Mouse (Mus musculus) adrenal gland, adult 8-10 months (tissue): ENCODE data around the gene Il1r2. TPM values are rescaled to one million over a fixed set of nuclear protein-coding genes. Genes with fewer than 3 reads are reported as not detected.

Experiments used
- DNase-seq: peaks from one replicate; pipeline ENCODE4 v3.0.0; 2022
- total RNA-seq, 4 experiments: library from RNA; stranded (reverse); gene quantifications; 2 replicates each; pipeline ENCODE4 v1.2.4; 2022

The Il1r2 gene
- total RNA-seq, result under 1 TPM in 1 of 4 experiments, not detected in 3; 0.49 TPM

DNA sequence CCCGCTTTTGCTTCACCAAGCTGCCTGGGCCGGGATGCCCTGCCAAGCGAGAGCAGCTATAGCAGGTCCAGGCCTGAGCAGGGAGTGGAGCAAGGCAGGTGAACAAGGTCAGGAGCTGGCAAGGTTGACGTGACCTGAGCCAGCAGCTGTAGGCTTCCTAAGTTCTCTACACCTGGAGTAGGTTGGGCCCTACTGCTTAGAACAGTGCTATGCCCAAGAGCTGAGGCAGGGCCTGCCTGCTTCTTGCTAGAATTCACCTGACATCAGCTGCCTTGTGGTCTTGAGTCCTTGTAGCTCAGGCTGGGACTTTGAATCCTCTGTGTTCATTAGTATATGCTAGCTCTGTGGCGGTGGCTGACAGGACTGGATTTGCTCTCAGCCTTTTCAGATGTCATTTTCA is at the start of gene Il1r2:
TSS of gene Il1r2 (plus strand) at position 301 of the 400 bp plus-strand sequence.
- DNase-seq, result no peak

DNA sequence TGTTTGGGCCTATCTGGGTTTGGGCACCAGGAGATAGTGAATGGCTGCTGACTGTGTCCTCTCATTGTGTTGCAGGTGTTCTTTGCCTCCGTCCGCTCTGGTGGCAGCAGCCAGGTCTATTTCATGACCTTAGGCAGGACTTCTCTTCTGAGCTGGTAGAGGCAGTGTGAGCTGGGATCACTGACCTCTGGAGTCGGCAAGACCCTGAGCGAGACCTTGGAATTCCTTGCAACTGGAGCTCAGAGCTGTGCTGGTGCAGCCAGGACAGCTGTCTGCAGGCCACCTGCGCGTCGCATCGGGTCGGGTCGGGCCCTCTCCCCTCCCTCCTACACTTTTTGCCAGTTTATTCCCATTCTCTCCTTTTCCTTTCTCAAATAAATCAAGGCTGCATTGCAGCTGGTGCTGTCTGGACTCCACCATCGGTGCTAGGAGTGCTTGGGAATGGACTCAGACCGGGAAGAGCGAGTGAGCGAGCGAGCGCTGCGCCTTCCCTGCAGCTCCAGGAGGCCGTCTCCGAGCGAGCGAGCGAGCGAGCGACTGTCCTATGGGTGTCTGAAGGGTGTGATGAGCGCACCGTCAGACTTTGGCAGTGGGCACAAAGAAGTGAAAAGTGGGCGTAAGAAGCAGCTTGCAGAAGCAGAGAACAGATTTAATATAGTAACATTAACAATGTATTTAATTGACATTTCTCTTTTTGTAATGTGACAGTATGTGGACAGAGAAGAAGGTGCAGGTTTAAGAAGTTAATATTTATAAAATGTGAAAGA is 49.1 kb upstream of the Il1r2 start:
- peak; percentile 40 for DNase-seq

DNA sequence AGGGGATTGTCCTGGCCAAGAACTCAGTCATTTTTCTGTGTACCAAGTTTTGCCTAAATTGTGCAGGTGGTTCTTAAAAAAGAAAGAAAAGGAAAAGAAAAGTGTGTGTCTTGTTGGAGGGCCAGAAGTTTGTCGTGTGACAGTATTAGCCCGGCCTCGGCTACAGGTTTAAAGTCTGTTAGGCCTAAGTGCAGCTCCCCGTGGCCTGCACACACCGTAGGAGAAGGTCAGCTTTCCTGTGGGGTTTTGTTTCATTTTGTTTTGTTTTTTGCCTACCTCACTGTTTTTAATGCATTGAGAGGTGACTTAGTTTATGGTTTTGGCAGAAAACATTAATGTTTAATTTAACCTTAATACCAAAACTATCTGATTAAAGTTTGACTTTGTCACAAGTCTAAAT is 48.5 kb upstream of the Il1r2 start:
- no peak for DNase-seq

DNA sequence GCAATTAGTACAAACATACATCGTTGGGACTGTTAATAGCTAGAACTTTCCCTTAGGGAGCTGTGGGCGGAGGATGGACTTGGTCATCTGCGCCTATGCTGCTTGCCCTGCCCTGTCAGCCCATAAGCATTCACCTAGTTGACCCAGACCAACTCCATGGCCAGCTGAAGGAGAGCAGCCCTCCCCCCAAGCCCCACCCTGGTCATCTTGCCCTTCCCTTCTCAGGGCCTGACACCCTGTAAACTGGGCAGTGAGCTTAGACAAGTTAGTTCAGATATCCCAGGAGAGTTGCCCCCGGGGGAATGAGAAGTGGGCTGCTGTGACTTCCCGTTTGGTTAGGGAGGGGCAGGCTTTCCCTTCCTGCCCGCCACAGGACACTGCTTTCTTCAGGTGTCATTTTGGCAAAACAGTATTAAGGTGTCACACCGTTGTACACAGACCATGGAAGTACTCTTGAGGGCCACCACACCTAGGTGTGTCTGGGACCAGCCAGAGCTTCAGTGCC is 46.7 kb upstream of the Il1r2 start:
- DNase-seq, result no peak

DNA sequence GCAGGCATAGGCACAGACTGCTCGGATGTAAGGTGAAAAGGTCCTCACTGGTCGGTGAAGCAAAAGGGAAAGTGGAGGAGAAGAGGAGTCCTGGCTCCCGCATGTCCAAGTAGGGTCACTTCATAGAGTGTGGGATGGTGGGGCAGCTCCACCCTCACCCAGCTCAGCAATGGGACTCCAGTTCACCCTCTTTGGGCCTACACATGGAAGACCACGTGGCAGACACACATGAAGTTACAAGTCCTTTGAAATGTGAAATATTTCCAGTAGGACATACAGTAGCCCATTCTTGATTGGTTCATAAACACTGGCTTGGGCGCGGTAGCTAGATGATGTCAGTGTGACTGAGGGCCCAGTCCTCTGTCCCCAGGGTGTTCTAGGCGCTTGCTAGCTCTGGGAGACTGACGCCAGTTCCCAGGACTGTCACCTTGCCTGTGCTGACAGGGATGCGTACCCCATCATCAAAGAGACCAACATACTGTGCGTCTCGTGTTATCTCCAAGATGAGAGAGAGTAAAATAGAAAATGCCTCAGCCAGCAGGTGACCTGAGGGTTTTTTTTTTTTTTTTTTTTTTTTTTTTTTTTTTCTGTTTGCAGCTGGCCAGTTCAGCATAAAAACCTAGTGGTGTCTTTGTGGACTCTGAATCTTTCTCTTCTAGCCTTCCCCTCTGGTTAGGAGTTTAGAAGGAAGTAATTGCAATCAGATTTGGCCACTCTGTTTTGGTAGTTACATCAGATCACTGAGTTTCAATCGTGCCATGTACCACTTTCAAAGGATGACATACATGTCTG is 45.5 kb upstream of the Il1r2 start:
- DNase-seq, result no peak

DNA sequence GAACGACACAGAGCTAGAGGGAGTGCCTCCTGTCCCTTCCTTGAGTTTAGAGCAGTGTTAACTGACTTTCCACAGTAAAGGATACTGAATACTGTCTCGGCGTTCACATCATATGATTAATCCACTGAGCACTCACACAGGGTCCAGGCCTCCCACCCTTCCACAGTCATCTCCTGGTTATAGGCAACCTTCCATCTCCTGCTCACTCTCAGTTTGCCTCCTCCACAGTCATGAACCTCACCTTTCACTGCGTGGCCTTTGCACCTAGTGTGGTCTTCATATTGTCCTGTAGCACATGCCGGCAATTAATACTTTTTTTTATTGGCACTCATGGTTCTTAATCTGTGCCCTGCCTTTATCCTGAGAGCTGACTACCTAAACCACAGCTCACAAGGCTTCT is 44.3 kb upstream of the Il1r2 start:
- DNase-seq, result no peak

DNA sequence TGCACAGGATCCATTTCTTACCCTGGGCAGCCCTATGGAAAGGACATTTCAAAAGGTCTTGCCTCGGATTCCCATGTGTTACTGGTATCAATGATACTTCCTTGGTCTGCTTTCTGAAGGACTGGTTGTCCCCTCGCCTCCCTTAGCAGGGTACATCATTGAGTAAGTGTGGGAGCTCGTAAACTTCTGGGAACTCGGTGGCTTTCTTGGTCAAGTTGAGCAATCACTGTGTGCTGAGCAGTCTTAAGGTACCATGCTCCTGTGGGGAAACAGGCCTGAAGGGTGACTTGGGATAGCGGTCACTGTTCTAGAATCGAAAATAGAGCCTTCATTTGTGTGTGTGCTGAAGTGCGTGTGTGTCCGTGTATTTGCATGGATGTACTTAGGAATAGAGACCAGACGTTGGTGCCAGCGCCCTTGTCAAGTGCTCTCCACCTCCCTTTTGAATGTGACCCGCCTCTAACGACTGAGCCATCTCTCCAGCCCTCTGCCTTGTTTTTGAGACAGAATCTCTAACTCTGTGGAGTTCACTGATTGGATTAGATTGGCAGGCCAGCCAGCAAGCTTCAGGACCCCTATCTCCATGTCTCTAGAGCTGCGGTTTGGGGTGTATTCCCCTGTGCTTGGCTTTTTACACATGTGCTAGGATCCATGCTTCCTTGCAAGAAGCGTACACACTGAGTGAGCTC is 43.4 kb upstream of the Il1r2 start:
- no peak for DNase-seq

DNA sequence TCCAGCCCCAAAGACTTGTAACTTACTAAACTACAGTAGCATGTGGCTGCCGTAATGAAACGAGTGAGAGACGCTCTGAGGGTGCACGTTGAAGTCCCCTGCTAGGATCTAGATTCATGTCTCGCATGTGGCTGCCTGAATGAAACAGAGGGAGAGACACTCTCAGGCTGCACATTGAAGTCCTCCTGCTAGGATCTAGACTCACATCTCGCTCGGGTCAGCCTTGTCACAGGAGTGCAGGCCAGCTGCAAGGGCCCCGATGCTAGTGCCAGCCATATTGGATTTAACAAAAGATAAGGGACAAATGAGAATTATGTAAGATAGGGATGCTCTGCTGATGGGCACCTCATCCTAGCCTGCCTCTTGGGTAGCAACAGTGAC is 42.9 kb upstream of the Il1r2 start:
- DNase-seq, result no peak

DNA sequence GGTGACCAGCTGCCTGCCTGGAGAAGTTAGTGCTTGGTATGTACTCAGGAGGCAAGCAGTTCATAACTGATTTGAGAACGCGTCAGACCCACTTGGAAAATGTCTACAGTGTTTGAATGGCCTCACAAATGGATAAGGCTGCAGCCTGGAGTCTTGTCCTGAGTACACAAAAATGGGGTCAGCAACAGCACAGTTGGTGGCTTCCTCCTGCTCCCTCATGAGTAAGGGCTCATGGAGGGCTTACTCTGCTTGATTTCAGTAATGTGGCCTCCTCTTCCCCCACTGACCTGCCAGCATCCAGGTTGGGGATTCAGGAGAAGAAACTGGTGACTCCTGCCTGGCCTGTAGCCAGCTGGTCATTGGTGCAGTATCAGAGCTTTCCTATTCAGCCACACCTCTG is 42.3 kb upstream of the Il1r2 start:
- DNase-seq, result no peak

DNA sequence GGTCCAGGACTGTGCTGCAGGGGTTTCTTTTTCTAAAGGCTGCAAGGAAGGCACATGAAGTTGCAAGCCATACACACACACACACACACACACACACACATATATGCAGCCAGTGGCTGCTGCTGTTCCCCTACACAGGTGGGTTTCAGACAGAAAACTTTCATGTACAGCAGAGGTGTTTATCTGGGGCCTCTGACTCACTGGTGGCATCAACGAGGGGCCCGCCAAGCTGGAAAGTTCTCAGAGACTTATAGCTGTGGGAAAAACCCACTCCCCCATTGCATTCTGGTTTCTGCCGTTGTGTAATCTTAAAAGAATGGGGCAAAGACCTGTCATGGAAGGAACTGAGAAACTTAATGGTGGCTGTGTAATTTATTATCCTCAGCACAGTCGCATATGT is 40.6 kb upstream of the Il1r2 start:
- no peak for DNase-seq

DNA sequence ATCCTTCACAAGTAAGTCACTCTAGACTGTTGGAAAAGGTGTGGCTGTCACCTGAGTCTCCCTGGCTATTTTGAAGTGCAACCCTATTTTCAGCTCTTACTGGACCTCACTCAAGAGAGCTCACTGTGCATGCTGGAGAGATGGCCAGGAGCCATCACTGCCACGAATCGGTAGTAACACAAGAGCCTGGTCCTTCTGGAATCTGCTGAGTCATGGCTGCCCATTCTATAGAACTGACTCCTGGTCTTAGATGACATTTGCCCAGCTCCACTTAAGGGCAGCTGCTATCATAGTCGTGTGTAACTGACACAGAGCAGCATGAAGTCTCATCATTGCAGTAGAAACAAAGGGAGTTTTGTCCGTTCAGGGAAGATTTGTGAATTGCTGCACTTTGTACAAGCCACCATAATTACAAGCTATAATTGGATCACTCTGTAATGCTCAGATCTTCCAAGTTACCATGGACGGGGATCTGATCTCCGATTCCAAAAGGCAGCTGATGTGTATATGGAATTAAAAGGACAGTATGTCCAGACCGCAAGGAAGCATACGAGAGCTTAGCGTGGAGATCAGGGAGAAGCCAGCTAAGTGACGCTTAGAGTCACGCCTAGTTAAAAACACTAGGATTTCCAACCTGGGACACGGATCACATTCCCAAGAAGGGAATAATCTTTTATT is 40.0 kb upstream of the Il1r2 start:
- no peak for DNase-seq

DNA sequence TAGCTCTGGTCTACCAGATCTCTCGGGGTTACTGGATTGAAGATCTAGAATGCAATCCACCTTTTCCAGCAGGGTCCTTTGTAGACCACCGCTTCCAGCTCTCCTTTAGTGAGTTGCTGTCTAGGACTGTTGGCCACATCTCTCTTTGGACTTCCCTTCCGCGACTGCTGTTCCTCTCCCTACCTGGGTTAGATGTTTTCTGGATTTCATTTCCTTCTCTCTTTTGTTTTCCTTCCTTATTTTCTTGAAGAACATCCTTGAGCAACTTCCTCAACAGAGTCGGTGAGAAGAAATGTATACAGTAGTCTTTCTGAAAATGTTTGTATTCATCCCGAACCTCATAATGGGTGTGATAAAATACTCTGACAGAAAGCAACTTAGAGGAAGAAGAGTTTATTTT is 36.0 kb upstream of the Il1r2 start:
- DNase-seq, result no peak

DNA sequence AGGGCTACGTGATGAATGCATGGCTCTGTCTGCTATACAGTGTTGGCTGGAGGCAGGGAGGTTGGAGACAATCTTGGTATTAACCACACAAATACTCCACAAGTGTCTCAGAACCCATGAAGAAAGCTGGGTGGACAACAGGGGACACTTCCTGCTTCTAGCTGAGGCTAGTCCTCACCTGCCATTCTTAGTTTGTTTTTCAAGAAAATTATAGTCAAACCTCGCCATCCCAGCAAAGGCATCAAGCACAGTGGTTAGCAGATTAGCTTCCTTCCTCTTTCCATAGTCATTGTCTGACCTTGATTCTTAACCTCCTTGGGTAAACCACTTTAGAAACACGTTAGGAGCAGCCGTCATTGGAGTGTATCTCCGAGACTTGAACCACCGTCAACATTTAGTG is 28.2 kb upstream of the Il1r2 start:
- no peak for DNase-seq

DNA sequence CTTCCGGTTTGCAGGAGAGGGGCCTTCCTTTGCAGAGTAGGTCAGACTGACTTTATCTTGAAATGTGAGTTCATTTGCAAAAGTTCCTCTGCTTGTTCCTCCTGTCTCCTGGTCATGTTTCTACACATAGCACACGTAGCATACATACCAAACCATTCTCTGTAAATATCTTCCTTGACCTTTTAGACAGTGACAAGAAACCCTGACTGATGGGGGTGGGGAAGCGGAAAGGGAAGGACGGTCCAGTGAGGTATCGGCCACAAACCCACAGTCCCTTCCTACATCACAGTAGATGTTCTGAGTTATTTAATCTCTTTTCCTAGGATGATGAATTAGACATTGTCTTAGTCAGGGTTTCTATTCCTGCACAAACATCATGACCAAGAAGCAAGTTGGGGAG is 27.3 kb upstream of the Il1r2 start:
- no peak for DNase-seq

DNA sequence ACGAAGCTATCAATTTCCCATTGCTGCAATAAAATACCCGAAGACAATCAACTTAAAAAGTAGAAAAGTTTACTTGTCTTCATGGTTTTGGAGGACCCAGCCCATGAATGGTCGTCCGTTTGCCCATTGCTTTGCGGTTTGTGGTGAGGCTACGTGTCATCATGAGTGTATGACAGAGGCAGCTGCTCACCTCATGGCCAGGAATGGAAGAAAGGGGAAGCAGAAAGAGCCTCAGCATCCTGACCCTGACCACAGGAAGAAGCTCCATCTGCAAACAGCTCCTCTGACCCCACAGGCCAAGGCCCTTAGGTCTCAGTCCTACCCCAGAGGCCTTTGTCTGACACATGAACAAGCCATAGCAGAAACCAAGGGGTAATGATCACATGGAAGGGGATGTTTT is 22.7 kb upstream of the Il1r2 start:
- DNase-seq, result no peak

DNA sequence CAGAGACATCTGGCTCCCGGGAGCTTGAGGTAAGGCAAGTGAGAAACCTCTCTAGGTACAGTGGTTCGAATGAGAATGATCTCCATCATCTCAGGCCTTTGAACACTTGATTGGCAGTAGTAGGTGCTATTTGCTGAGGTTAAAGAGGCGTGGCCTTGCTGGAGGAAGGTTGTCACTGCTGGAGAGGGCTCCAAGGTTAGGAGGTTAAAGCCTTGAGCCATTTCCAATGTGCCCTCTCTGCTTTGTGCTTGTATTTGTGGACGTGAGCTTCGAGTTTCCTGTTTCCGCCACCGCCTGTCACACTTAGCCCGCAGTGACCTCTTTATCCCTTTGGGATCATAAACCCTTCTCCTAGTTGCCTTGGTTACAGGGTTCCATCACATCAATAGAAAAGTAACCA is 21.7 kb upstream of the Il1r2 start:
- DNase-seq, result no peak

DNA sequence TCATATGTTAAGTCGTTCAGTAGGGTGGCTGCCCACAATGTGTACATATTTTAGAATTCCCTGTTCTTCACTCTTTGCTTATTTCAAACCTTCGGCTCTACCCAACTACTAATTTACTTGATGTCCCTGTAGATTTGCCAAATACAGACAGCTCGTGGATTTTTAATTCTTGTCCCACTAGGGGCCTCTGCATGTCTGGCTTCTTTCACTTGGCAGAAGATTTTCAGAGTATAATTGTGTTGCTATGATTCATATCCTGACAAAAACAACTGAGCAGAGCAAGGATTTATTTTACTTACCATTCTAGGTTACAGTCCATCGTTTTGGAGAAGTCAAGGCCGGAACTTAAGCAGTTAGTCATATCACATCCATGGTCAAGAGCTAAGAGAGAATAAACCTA is 20.8 kb upstream of the Il1r2 start:
- no peak for DNase-seq

DNA sequence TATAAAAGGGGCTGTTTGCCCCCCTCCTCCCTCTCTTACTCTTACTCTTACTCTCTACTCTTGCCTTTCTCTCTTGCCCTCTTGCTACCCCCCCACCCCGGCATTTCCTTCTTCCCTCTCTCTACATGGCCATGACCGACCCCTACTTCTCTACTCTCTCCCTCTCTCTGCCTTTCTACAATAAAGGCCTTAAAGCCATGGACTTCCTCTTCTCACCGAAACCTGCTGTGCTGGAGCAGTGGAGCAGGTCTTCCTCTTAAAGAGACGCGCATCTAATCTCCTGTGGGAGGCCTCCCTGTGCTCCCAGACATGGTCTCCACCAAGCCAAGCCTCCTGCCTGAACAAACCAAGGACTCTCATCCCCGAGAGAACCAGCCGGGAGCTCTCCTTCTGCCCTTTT is 18.8 kb upstream of the Il1r2 start:
- DNase-seq, result no peak

DNA sequence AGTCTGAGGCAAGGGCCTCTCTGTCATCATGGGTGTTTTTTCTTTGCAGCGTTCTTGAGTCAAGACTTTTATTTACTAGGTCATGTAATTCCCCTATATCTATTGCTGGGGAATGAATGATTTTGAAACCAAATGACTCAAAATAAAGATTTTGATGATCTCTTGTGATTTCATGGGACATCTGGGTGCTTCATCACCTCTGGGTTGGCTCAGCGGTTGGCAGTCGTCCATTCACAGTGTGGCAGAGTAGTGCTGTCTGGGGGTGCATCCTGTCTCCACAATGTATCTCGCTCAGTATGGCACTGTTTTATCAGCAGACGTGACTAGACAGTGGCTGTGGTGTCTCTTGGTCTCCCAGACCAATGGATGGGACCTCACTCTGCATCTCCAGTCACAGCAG is 17.9 kb upstream of the Il1r2 start:
- DNase-seq, result no peak

DNA sequence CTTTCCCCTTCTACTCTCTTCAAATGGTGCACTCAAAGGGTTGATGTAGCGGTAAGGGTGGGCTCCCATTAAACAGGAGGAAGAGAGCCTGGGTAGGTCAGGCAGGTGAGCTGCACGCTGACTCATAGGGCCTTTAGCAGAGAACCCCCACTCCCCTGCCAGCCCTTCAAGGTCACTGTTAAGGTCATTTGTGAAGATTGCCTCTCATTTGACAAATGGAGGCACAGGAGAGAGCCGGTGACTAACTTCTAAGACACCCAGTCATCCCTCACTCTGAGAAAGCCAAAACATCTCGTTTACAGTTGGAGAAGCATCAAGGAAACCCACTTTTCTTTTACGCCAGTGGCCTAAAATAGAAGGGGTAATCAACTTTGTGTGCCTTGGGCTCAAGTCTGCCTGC is 16.5 kb upstream of the Il1r2 start:
- peak; percentile 12 for DNase-seq

DNA sequence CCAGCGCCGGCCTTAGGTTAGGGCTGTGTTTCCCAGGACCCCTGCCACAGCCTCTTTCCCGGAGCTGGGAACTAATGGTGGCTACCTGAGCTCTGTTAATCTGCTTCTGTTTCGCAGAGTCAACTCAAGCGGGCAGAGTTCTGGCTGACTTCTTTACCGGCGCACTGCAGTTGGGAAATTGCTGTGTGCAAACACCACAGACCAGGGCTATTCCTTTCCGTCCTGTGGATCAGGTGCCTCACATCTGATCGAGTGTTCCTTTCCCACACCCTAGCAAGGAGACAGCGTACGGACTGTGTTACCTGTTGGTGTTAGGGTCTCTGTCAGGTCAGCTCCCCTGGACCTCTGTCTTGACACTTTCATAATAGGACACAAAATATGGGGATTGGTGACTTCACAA is 15.9 kb upstream of the Il1r2 start:
- DNase-seq, result no peak

DNA sequence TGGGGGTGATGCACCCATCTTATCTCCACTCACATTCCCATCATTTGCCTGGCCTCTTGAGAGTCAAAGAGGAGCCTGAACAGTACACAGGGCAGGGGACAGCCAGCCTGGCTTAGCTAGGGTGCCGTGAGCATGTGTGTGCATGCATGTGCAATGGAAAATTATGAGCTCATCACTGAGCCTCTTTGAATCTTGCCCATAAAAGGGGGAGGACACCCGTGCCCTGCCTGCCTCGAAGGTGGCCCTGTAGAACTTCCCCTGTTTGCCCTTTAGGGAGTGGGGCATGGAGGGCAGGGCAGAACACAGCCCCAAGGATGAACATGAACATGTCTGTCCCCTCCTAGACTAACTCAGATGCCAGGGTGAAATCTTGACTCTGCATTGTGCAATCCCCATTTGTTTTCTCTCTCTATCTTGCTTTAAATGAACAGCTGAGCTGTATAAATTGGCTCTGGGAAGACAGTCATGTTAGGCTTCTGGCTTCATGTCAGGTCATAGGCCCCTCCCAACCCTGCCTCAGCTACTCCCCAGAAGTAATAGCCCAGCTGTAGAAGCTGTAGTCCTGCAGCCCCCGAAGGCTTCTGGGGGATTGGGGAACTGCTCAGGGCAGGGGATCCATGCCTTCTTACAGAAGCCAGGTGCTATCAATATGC is 14.6 kb upstream of the Il1r2 start:
- DNase-seq, result no peak
